Mouse (Mus musculus) small intestine, adult 2 months (tissue): ENCODE data around the gene Jarid2.

ENCODE experiments used
- CTCF ChIP-seq: fragments of 200-500 bp; IDR thresholded peaks from 2 replicates; pipeline ENCODE4 v1.5.1; 2012; ENCODE audit warnings: low read depth, mild to moderate bottlenecking, control low read depth, inconsistent platforms, low read length, moderate library complexity, mixed read lengths; ENCODE audit not compliant: insufficient replicate concordance, insufficient read length; ENCODE audit errors: extremely low read depth
- POLR2A ChIP-seq: fragments of 200-500 bp; IDR thresholded peaks from 2 replicates; pipeline ENCODE4 v1.6.1; 2012; ENCODE audit warnings: low read depth, mild to moderate bottlenecking, control low read depth, inconsistent platforms, low read length, moderate library complexity

- TF ChIP-seq CTCF (no peak), POLR2A (no peak)
These were observed 176.9 kb downstream of the Jarid2 start for GRCm38 (mm10) chr13:44906141-44906540.
